Mouse (Mus musculus): ENCODE measurements around the gene Spata25. TPM values are rescaled to one million over a fixed set of nuclear protein-coding genes. Genes with fewer than 3 reads are reported as not detected.
A peak's percentile ranks its signal among the peaks of the same experiment; 100 is the strongest.
"Not testable (repeated sequence)": the region's sequence is repeated elsewhere in the genome, so short reads cannot be mapped to it uniquely, and the experiment has no call there.

Spata25 gene
- polyA plus RNA-seq, 1 experiment from 2014 or later: 0.47 TPM

DNA sequence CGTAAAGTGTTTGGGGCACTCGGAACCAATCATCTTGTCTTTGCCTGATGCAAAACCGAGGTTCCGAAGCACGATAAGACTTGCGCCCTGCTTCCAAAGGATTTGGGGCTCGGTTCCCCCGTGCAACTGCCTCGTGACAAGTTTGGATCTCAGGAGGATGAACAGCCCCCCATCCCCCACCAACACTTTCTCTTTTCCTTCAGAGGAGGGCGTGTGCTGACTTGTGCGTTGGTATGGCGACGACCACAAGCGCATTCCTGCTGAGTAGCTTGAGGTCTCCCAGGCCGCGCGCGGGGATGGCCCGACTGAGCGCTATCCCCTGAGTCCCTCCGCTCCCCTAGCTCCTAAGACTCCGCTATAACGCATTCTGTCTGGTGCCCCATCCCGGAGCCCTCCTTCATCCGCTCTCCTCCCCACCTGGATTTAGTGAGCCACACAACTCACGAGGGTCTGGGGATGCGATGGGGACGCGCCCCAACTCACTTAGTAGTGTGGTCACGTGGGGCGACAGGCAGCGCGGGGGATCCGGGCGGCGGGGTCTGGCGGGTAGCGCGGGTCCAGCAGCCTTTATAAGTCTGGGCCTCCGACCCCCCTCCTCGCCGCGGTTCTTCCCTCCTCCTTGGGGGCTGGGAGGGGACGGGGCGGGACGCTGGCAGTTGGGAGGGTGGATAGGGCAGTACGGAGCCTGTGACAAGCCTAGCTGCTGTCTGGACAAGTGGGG, 28.9 kb upstream of the Spata25 start, which contains the start of gene Pltp:
TSS of gene Pltp (minus strand) at position 611 of the 721 bp plus-strand sequence.
- Histone ChIP-seq H3K4me3 (replicated peaks; ENCODE audit: low read length) (peak within 1 kb of the TSS; percentile 45), H3K4me1 (replicated peaks; ENCODE audit: control insufficient read depth, insufficient read depth, low read length) (peaks cover 19% of the 10 kb centered on the region), H3K4me2 (ENCODE audit: low read length) (peak within 1 kb of the TSS; percentile 67), H3K9me3 (ENCODE audit: control insufficient read depth, low read length) (no peaks in the 10 kb centered on the region), H3K36me3 (ENCODE audit: control insufficient read depth, insufficient read depth) (no peaks in the 10 kb centered on the region), H3K27ac (ENCODE audit: low read length) (no peak within 1 kb of the TSS), H3K27me3 (replicated peaks; ENCODE audit: control insufficient read depth, insufficient read depth, low read length) (peaks cover 24% of the 10 kb centered on the region), H3K9ac (replicated peaks; ENCODE audit: low read depth, low read length) (peak within 1 kb of the TSS; percentile 44)
- under 1% methylated on average over 44 of the region's 47 CpGs for WGBS
- peak; percentile 62 for ATAC-seq

- Histone ChIP-seq H3K27me3 (replicated peaks; ENCODE audit: control insufficient read depth, insufficient read depth, low read length) (peaks cover 24% of the 10 kb centered on the region), H3K9ac (replicated peaks; ENCODE audit: low read depth, low read length) (peak overlapping the region; percentile 44), H3K27ac (ENCODE audit: low read length) (no peak overlapping the region), H3K36me3 (ENCODE audit: control insufficient read depth, insufficient read depth) (no peaks in the 10 kb centered on the region), H3K4me1 (replicated peaks; ENCODE audit: control insufficient read depth, insufficient read depth, low read length) (peaks cover 14% of the 10 kb centered on the region), H3K4me2 (ENCODE audit: low read length) (peak overlapping the region; percentile 67), H3K9me3 (ENCODE audit: control insufficient read depth, low read length) (no peaks in the 10 kb centered on the region), H3K4me3 (replicated peaks; ENCODE audit: low read length) (peak overlapping the region; percentile 45)
- WGBS: under 1% methylated on average over 42 of the region's 42 CpGs
- peak; percentile 30; the same call in 1 of the 2 replicates for ATAC-seq
Observed at GRCm38 (mm10) chr2:164856309-164857100, 28.2 kb upstream of the Spata25 start.

- ATAC-seq; H3K27ac ChIP-seq (ENCODE audit: low read length); H3K9ac ChIP-seq (replicated peaks; ENCODE audit: low read depth, low read length); H3K36me3 ChIP-seq (ENCODE audit: control insufficient read depth, insufficient read depth); H3K4me3 ChIP-seq (replicated peaks; ENCODE audit: low read length); H3K9me3 ChIP-seq (ENCODE audit: control insufficient read depth, low read length); H3K4me2 ChIP-seq (ENCODE audit: low read length): not testable (repeated sequence)
- peaks cover 14% of the 10 kb centered on the region for H3K4me1 ChIP-seq (replicated peaks; ENCODE audit: control insufficient read depth, insufficient read depth, low read length)
- 82% methylated on average over 5 of the region's 5 CpGs for WGBS
- H3K27me3 ChIP-seq (replicated peaks; ENCODE audit: control insufficient read depth, insufficient read depth, low read length): peaks cover 24% of the 10 kb centered on the region
Observed at GRCm38 (mm10) chr2:164855572-164855971, 27.2 kb upstream of the Spata25 start.

DNA sequence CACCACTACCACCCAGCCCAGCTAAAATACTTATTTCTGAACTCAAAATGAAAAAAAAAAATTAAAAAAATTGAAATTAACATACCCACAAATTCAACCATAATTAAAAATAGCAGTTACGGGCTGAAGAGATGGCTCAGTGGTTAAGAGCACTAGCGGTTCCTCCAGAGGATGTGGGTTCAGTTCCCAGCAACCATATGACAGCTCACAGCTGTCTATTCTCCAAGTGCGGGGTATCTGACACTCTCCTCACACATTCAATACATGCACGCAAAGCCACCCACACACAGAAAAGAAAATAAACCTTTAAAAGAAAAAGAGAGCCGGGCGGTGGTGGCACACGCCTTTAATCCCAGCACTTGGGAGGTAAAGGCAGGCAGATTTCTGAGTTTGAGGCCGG, 21.7 kb upstream of the Spata25 start:
- ATAC-seq: no peak
- Histone ChIP-seq H3K4me3 (replicated peaks; ENCODE audit: low read length) (no peak overlapping the region), H3K27ac (ENCODE audit: low read length) (no peak overlapping the region), H3K4me1 (replicated peaks; ENCODE audit: control insufficient read depth, insufficient read depth, low read length) (no peaks in the 10 kb centered on the region), H3K36me3 (ENCODE audit: control insufficient read depth, insufficient read depth) (no peaks in the 10 kb centered on the region), H3K9me3 (ENCODE audit: control insufficient read depth, low read length) (no peaks in the 10 kb centered on the region), H3K27me3 (replicated peaks; ENCODE audit: control insufficient read depth, insufficient read depth, low read length) (peaks cover 6% of the 10 kb centered on the region; the same call in 1 of the 2 replicates), H3K9ac (replicated peaks; ENCODE audit: low read depth, low read length) (no peak overlapping the region), H3K4me2 (ENCODE audit: low read length) (no peak overlapping the region)
- WGBS: 89% methylated on average over 8 of the region's 8 CpGs

DNA sequence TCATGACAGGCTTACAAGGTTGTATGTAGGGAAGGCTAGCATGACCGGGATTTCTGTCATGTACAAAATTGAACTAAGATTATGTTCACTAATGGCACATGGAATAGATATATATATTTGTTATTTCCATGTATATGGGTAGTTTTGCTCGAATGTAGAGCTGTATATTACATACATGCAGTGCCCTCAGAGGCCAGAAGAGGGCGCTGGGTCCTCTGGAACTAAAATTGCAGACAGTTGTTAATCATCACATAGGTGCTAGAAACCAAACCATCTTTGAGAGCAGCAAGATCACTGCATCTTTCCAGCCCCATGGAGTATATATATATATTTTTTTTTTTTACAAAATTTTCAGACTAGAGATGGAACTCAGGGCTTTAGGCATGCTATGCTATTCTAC, 17.4 kb upstream of the Spata25 start:
- Histone ChIP-seq H3K4me3 (replicated peaks; ENCODE audit: low read length) (no peak overlapping the region), H3K36me3 (ENCODE audit: control insufficient read depth, insufficient read depth) (no peaks in the 10 kb centered on the region), H3K4me2 (ENCODE audit: low read length) (no peak overlapping the region), H3K4me1 (replicated peaks; ENCODE audit: control insufficient read depth, insufficient read depth, low read length) (no peaks in the 10 kb centered on the region), H3K27me3 (replicated peaks; ENCODE audit: control insufficient read depth, insufficient read depth, low read length) (no peaks in the 10 kb centered on the region), H3K9me3 (ENCODE audit: control insufficient read depth, low read length) (no peaks in the 10 kb centered on the region), H3K9ac (replicated peaks; ENCODE audit: low read depth, low read length) (no peak overlapping the region), H3K27ac (ENCODE audit: low read length) (no peak overlapping the region)
- WGBS: 52% methylated on average over 3 of the region's 3 CpGs
- ATAC-seq: no peak

- Histone ChIP-seq H3K9ac (replicated peaks; ENCODE audit: low read depth, low read length) (no peak overlapping the region), H3K4me3 (replicated peaks; ENCODE audit: low read length) (no peak overlapping the region), H3K9me3 (ENCODE audit: control insufficient read depth, low read length) (no peaks in the 10 kb centered on the region), H3K36me3 (ENCODE audit: control insufficient read depth, insufficient read depth) (peaks cover 2% of the 10 kb centered on the region; the same call in 1 of the 2 replicates), H3K27me3 (replicated peaks; ENCODE audit: control insufficient read depth, insufficient read depth, low read length) (no peaks in the 10 kb centered on the region), H3K27ac (ENCODE audit: low read length) (no peak overlapping the region), H3K4me1 (replicated peaks; ENCODE audit: control insufficient read depth, insufficient read depth, low read length) (peaks cover 20% of the 10 kb centered on the region), H3K4me2 (ENCODE audit: low read length) (no peak overlapping the region)
- WGBS: 95% methylated on average over 4 of the region's 4 CpGs
- ATAC-seq: no peak
Observed at GRCm38 (mm10) chr2:164835164-164835563, 6.8 kb upstream of the Spata25 start.

GRCm38 (mm10) chr2:164834531-164834930, 6.2 kb upstream of the Spata25 start:
- ATAC-seq: no peak
- H3K9ac ChIP-seq (replicated peaks; ENCODE audit: low read depth, low read length): peak overlapping the region; percentile 86; the same call in 1 of the 2 replicates
- no peaks in the 10 kb centered on the region for H3K27me3 ChIP-seq (replicated peaks; ENCODE audit: control insufficient read depth, insufficient read depth, low read length)
- peaks cover 1% of the 10 kb centered on the region; the same call in 1 of the 2 replicates for H3K36me3 ChIP-seq (ENCODE audit: control insufficient read depth, insufficient read depth)
- H3K27ac ChIP-seq (ENCODE audit: low read length): no peak overlapping the region
- peak overlapping the region; percentile 98 for H3K4me2 ChIP-seq (ENCODE audit: low read length)
- WGBS: 48% methylated on average over 8 of the region's 8 CpGs
- H3K9me3 ChIP-seq (ENCODE audit: control insufficient read depth, low read length): no peaks in the 10 kb centered on the region
- H3K4me1 ChIP-seq (replicated peaks; ENCODE audit: control insufficient read depth, insufficient read depth, low read length): peaks cover 20% of the 10 kb centered on the region
- H3K4me3 ChIP-seq (replicated peaks; ENCODE audit: low read length): peak overlapping the region; percentile 82

DNA sequence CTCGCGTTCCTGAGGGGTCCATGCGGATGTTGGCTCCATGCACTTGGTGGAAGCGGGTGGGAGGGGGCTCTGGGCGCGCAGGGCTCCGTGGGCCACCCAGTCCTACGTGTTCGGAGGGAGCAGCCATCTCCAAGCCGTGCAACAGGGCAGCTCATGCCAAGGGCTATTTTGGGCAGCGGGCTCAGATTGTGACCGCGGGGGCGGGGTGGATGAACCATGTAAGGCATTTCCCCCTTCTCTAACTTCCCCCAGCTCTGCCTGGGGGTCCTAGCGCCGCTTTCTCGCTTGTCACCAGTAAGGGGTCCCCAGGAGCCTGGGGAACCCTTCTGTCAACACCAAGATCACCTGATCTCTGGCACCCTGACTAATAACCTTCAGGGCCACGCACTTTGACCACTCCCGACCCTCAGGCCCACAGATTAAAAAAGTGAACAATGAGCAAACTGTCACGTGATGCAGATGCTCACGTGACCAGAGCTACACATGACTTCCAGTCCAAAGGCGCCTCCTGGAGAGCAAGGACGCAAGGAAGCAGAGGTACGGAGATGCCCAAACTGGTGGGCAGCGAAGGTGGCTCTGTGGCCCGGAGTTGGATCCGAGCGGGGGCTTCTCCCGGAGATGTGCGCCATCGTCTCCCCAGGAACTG, 5.1 kb upstream of the Spata25 start, which contains the start of gene Neurl2:
TSS of gene Neurl2 (minus strand) at position 143 of the 646 bp plus-strand sequence.
- WGBS: under 1% methylated on average over 29 of the region's 31 CpGs

More for the DNA sequence above, 5.1 kb upstream of the Spata25 start, which contains the start of gene Neurl2:
- Histone ChIP-seq H3K4me1 (replicated peaks; ENCODE audit: control insufficient read depth, insufficient read depth, low read length) (peaks cover 20% of the 10 kb centered on the region), H3K27me3 (replicated peaks; ENCODE audit: control insufficient read depth, insufficient read depth, low read length) (no peaks in the 10 kb centered on the region), H3K9me3 (ENCODE audit: control insufficient read depth, low read length) (no peaks in the 10 kb centered on the region), H3K4me3 (replicated peaks; ENCODE audit: low read length) (peak within 1 kb of the TSS; percentile 82), H3K36me3 (ENCODE audit: control insufficient read depth, insufficient read depth) (no peaks in the 10 kb centered on the region; the same call in 1 of the 2 replicates), H3K9ac (replicated peaks; ENCODE audit: low read depth, low read length) (peak within 1 kb of the TSS; percentile 86), H3K27ac (ENCODE audit: low read length) (peak within 1 kb of the TSS; percentile 82), H3K4me2 (ENCODE audit: low read length) (peak within 1 kb of the TSS; percentile 98)
- ATAC-seq: peak; percentile 71
